Mouse (Mus musculus): ENCODE data around the gene Hnrnpdl. TPM values are rescaled to one million over a fixed set of nuclear protein-coding genes. Genes with fewer than 3 reads are reported as not detected.

The Hnrnpdl gene
- total and polyA plus RNA-seq, 3 experiments, result 153 to 239 TPM; not detected in 1

GRCm38 (mm10) chr5:100008485-100008884 is 31.0 kb downstream of the Hnrnpdl start:
- Histone ChIP-seq H3K27ac (ENCODE audit: control insufficient read depth, low read depth, low read length) (no peak overlapping the region), H3K4me3 (ENCODE audit: control insufficient read depth in 1 of 2, insufficient read depth in 1 of 2, low read depth in 2 of 2, low read length in 2 of 2) (no peak overlapping the region), H3K9me3 (replicated peaks; ENCODE audit: insufficient read depth, low read length) (no peaks in the 10 kb centered on the region), H3K9ac (ENCODE audit: control insufficient read depth, low read depth, low read length, poor library complexity, severe bottlenecking) (no peak overlapping the region), H3K79me2 (ENCODE audit: control insufficient read depth, insufficient read depth, low read length, poor library complexity) (no peaks in the 10 kb centered on the region), H3K36me3 (ENCODE audit: control insufficient read depth in 1 of 2, insufficient read depth in 2 of 2, low read length in 2 of 2) (peaks cover 0 to 24% of the 10 kb centered on the region in 2 experiments; a peak in 2 of 4 replicates), H3K27me3 (ENCODE audit: control insufficient read depth in 1 of 2, insufficient read depth in 2 of 2, low read length in 2 of 2) (no peaks in the 10 kb centered on the region), H3K4me1 (ENCODE audit: control insufficient read depth in 1 of 2, insufficient read depth in 2 of 2, low read length in 2 of 2) (peaks cover 14 to 36% of the 10 kb centered on the region in 2 experiments)
- DNase-seq (ENCODE audit: low read depth, low spot score), result no peak
- TF ChIP-seq ELF1 (IDR thresholded peaks at IDR 0.05; ENCODE audit: low read depth, low read length) (no peak), MXI1 (IDR thresholded peaks at IDR 0.05; ENCODE audit: low read depth, low read length) (no peak), NELFE (IDR thresholded peaks at IDR 0.05; ENCODE audit: low read depth, low read length) (no peak), JUND (IDR thresholded peaks at IDR 0.05; ENCODE audit: low read depth, low read length) (no peak), GATA1 (IDR thresholded peaks at IDR 0.05; ENCODE audit: low read depth, low read length) (0 out of 2 replicates have a peak, but pooled peaks have one; percentile 9), POLR2A (IDR thresholded peaks at IDR 0.05; ENCODE audit: control insufficient read depth in 1 of 2, insufficient read depth in 1 of 2, low read depth in 1 of 2, low read length in 2 of 2, poor library complexity in 1 of 2) (no peak), CTCF (IDR thresholded peaks at IDR 0.05 in 2 of 3, conservative IDR thresholded peaks at IDR 0.05 in 1 of 3; ENCODE audit: control insufficient read depth in 1 of 3, insufficient read depth in 1 of 3, low read depth in 2 of 3, low read length in 3 of 3, poor library complexity in 1 of 3, severe bottlenecking in 1 of 3) (peak; percentile 31 to 52 (median 32)), USF1 (IDR thresholded peaks at IDR 0.05; ENCODE audit: low read depth, low read length) (no peak), ZC3H11A (IDR thresholded peaks at IDR 0.05; ENCODE audit: low read depth, low read length) (no peak)

- H3K4me1 ChIP-seq (ENCODE audit: control insufficient read depth in 1 of 2, insufficient read depth in 2 of 2, low read length in 2 of 2), result peaks cover 14 to 37% of the 10 kb centered on the region in 2 experiments
- TF ChIP-seq CTCF (IDR thresholded peaks at IDR 0.05 in 2 of 3, conservative IDR thresholded peaks at IDR 0.05 in 1 of 3; ENCODE audit: control insufficient read depth in 1 of 3, insufficient read depth in 1 of 3, low read depth in 2 of 3, low read length in 3 of 3, poor library complexity in 1 of 3, severe bottlenecking in 1 of 3) (peak in 2 of 3 experiments; percentile 45 to 49; a peak in 4 of 6 replicates), RAD21 (IDR thresholded peaks at IDR 0.05; ENCODE audit: low read depth, low read length) (0 out of 2 replicates have a peak, but pooled peaks have one; percentile 4), SMC3 (IDR thresholded peaks at IDR 0.05; ENCODE audit: low read depth, low read length) (peak; percentile 14; the same call in 1 of the 2 replicates), ZKSCAN1 (IDR thresholded peaks at IDR 0.05; ENCODE audit: low read depth, low read length) (no peak), MAX (IDR thresholded peaks at IDR 0.05; ENCODE audit: low read length) (no peak), ZNF384 (IDR thresholded peaks at IDR 0.05; ENCODE audit: low read depth, low read length) (peak; percentile 45; the same call in 1 of the 2 replicates), POLR2AphosphoS2 (IDR thresholded peaks at IDR 0.05; ENCODE audit: low read length) (no peak), EP300 (IDR thresholded peaks at IDR 0.05; ENCODE audit: low read depth in 1 of 2, low read length in 2 of 2) (no peak), CHD1 (IDR thresholded peaks at IDR 0.05; ENCODE audit: low read depth, low read length) (no peak)
- peak; percentile 65 for DNase-seq (ENCODE audit: low read depth, low spot score)
- H3K4me3 ChIP-seq (ENCODE audit: control insufficient read depth in 1 of 2, insufficient read depth in 1 of 2, low read depth in 2 of 2, low read length in 2 of 2), result no peak overlapping the region
- H3K79me2 ChIP-seq (ENCODE audit: control insufficient read depth, insufficient read depth, low read length, poor library complexity), result no peaks in the 10 kb centered on the region
- no peaks in the 10 kb centered on the region for H3K27me3 ChIP-seq (ENCODE audit: control insufficient read depth in 1 of 2, insufficient read depth in 2 of 2, low read length in 2 of 2)
- no peak overlapping the region for H3K9ac ChIP-seq (ENCODE audit: control insufficient read depth, low read depth, low read length, poor library complexity, severe bottlenecking)
- peaks cover 0 to 24% of the 10 kb centered on the region in 2 experiments; a peak in 2 of 4 replicates for H3K36me3 ChIP-seq (ENCODE audit: control insufficient read depth in 1 of 2, insufficient read depth in 2 of 2, low read length in 2 of 2)
- peak overlapping the region; percentile 34 for H3K27ac ChIP-seq (ENCODE audit: control insufficient read depth, low read depth, low read length)
- no peaks in the 10 kb centered on the region for H3K9me3 ChIP-seq (replicated peaks; ENCODE audit: insufficient read depth, low read length)
Measured at GRCm38 (mm10) chr5:100007040-100007375, 32.5 kb downstream of the Hnrnpdl start.
